Mouse (Mus musculus): Measurements from ENCODE around the gene 1700030J22Rik.

Gene 1700030J22Rik

DNA sequence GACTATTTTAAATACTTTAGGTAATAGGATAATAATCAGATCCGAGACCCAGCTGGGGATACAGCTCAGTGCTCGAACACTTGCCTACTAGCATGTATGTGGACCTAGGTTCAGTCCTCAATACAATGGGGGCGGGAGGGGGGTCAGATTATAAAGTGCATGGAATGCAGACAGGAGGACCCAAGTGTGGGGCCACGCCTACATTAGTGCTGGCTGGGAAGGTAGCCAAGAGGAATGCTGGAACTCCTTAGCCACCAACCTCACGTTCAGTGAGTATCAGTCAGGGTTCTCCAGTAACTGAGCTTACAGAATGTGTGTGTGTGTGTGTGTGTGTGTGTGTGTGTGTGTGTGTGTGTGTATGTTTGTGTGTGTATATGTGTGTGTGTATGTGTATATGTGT is 27.4 kb downstream of the 1700030J22Rik start:
- DNase-seq: no peak

DNA sequence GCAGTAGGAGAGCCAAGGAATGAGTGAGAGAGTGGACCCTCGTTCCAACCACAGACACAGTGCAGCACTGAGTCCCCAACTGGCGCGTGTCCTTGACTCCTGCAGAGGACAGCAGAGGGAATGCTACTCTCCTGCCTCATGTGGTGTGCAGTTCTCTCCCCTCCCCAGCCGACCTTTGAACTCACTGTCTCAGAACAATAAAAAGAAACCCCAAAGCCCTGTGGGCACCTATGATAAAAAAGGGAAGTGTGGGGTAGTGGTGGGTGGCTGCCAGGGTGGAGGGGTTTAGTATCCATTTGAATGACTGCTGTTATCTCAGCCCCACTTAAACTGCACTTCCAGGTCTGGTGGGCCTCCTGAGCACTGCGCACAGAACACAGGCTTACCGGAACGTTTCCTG is 31.2 kb downstream of the 1700030J22Rik start:
- DNase-seq: no peak

DNA sequence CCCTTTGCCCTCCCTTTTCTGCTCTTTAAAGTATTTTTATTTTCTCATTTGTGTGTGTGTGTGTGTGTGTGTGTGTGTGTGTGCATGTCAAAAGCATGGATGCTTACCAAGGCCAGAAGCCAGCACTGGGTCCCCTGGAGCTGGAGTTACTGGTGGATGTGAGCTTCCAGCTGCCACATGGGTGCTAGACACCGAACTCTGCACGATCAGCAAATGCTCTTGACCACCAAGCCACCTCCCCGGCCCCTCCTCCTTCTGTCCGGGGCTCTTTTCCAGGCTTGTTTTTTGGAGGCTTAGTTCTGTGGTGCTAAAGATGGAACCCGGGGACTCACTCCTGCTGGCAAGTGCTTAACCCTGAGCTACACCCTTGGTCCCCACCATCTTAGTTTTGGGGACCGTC is 31.9 kb downstream of the 1700030J22Rik start:
- no peak for DNase-seq

DNA sequence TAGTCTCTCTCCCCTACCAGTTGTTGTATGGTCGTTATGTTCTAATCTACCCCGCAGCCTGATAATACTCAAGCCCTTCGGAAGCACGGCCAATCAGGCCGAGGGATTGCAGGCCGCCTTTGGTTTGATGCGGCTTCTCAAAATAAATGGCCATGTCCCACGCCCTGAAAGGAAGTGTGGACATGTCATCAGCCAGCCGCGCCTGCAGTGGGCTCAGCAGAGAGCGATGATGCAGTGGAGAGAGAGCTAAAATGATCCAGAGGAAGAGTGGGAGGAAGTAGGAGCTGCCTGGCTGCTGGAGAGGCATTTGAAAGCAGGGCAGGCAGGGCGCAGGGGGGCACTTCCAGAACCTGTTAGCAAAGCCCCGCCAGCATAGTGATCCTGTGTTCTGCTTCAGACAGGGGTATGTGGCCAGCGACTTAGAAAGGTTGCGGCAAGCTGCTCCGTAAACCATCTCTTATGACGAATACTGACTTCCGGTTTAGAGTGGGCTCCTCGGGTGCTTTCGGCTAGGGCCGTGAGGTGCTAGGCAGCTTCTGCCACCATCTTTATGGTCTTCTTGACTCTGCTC is 32.4 kb downstream of the 1700030J22Rik start:
- peak; percentile 27 for DNase-seq

DNA sequence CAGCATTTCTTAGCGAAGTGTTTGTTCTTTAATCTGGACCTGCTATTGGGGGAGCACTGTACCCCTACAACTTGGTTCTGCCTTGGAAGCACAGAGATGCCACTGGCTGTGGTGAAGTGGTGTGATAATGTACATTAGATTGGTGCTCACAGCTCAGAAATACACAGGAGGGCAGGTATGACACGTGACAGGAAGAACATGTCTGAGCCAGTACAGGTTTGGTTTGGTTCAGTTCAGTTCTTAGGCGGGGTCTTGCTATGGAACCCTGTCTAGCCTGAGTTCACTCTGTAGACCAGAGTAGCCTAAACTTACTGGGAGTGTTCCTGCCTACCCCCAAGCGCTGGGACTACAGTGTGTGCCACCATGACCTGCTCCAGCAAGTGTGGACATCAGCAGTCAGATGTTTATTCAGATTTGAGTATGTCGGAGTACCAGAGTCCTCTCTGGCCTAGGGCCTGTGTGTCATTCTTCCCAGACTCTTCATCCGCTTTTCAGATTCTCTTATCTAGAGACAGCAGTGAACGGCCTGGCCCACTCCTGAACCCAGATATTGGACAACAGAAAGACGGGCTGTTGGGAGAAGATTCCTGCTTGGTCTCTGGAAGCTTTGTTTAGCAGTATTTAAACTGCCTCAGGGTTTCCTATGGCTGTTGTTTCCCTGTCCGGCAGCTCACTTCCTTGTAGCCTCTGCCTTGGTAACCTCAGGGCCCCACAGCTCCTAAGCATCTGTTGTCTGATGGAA is 33.4 kb downstream of the 1700030J22Rik start:
- no peak for DNase-seq

DNA sequence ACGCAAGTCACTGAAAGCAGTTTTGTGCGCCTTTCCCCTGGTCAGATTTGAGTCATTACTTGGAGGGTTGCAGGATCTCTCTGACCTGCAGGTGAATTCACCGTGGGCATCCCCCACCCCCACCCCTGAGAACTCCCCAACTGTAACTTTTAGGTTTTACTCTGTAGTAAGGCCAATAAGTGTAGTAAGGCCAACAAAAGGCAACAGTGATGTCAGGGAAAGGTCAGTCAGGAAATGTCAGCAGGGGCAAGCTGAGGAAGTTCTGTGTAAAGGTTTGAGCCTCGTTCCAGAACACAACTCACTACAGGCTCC is 34.4 kb downstream of the 1700030J22Rik start:
- DNase-seq: no peak

DNA sequence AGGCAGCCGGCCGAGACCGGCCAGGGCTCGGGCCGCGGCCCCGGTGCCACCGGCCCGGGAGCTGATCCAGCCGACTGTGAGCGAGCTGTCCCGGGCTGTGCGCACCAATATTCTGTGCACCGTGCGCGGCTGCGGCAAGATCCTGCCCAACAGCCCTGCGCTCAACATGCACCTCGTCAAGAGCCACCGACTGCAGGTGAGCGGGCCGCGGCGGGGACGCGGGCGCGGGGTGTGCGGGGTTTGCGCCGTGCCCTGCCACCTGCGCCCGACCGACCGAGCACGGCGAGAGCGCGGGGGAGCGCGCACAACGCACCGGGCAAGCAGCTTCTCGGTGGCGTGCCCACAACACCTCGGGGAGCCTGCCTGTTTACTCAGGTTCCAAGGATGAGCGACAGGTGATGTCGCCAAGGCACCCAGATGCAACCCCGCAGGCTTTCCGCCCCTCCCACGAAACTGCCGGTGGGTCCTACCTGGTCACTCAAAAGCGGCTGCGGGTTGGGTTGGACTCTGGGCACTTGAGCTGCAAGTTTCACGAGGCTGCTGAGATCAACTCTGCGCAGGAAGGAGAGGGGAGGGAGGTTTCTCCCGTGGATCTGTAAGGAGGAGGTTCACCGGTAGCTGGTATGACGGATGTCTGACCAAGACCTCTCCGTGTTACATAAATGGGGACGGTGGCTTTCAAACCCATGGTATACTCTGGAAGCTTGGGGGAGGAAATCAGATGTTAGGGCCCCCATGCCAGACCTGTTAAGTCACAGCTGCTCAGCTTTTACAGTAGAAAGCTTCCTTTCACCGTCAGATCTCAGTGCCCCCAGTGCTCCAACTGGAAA is 35.0 kb downstream of the 1700030J22Rik start:
- DNase-seq: peak; percentile 52

DNA sequence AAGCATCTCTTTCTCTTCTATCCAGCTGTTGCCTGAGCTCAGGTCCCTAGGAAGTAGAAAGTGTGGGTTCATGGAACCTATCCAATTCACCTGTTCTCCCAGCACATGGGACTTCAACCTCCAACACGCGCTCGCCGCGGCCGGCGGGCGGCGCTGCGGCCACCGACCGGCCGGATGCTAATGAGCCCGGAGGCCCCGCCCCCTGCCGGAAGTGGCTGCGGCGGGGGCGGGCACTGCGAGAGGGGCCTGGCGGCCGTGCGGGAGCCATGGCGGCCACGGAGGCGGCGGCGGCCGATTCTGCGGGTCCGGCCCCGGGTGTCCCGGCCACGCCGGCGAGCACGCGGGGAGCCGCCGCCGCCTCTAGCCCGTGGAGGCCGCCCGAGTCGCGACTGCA is 35.6 kb downstream of the 1700030J22Rik start, which contains the start of gene Atmin:
Gene Atmin, plus strand, starts transcription at position 233 of the 394 bp plus-strand sequence.
- peak; percentile 87 for DNase-seq

DNA sequence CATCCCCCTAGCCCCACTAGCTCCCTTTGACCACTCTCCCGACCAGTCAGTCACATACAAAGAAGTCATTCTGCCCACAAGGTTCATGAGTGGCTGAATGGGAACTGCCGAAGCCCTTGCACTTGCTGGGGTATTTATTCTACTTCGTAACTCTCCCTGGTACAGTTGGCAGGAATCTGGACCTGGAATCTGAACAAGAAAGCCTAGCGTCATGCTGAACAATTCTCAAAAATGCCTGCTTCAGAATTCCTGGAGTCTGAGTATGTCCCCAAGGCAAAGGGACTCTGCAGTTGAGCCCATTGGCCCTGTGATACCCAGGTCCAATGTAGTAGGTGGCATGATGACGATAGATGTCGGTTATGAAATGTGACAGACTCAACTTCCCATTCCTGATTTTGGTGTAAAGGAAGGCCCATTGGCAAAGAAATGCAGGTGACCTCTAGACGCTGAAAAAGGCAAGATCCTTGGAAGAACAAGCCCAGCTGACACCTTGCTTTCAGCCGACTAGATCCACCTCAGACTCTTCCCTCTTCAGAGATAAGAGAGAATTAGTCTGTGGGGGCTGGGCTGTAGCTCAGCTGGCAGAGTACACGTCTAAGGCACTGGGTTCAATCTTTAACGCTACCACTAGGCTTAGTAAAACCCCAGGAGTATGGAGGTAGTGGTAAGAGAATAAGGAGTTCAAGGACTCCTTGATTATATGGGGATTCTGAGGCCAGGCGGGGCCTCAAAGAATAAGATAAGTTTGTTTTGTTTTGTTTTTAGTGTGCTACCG is 36.3 kb downstream of the 1700030J22Rik start:
- no peak for DNase-seq

DNA sequence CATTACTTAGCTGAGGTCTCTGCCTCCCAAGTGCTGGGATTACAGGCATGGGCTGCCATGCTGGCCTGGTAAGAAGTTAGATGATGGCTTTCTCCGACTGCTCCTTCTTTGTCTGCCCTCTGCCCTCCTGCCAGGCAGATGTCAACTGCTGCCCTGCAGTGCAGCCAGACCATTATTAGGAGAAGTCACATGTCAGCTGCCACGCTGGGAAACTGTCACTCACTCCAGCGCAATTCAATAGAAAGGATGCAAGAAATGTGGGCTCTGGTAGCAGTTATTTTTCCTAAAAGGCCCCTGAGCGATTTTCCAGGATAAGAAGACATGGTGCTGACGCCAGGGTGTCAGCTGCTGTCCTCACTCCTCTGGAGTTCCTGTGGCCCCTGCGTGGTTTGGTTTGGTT is 43.3 kb downstream of the 1700030J22Rik start:
- DNase-seq: no peak

DNA sequence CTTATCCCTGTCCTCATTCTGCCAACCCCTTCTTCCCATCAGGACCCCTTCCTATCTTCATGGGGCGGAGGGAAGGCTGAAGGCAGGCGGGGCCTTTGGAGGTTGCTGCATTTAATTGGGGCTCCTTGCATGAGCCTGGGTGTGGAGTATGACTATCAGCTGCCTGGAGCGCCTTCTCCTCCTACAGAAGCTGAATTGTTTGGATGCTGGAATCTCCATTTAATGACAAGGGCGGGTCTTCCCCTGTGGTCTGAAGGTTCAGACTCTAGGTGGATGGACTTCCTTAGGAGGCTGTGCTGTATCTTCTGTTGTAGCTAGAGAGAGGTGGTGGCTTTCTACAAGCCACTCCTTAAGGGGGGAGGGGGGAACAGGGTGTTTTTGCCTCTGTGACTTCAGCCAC is 43.8 kb downstream of the 1700030J22Rik start:
- DNase-seq: no peak

DNA sequence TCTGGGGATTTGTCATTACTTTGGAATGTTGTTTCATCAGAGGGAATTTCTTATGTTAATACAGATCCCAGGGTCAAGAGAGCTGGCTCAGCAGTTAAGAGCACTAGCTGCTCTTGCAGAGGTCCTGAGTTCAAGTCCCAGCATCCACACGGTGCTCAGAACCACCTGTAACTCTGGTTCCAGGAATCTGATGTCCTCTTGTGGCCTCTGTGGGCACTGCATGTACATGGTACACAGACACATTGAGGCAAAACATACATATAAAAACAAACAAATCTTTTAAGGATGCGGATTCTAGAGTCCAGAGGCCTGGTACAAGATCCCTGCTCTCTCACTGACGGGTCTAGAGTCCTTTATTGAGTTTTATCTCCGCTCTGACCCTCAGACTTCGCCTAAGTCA is 50.2 kb downstream of the 1700030J22Rik start:
- no peak for DNase-seq

DNA sequence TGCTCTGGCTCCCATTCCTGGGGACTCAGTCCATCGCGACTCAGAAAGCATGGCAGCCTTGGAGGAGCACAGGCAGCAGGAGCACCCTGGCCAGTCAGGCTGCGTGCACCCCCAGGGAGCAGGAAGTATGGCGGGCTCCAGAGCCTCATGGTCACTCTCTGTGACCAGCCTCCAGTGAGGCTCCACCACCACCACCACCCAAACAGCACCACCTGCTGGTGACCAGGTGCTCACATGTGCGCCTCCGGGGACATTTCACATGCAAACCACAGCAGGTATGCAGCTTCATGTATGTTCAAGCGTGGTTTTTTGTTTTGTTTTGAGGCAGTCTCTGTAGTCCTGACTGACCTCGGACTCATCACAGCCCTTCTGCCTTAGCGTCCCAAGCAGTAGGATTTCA is 50.9 kb downstream of the 1700030J22Rik start:
- DNase-seq: peak; percentile 79

DNA sequence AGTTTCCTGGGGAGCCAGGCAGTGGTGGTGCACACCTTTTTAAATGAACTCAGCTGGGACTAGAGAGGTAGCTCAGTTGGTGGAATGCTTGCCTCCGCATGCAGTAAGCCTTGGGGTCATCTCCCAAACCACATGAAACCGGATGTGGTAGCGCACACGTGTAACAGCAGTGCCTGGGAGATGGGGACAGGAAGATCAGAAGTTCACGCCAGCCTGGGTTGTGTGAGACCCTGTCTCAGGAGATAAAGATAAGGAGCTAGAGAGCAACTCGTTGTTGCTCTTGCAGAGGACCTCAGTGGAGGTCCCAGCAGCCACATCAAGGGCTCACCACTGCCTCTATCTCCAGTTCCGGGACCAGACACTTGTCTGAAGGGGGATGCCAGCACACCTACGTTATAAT is 55.2 kb downstream of the 1700030J22Rik start:
- DNase-seq: peak; percentile 66

DNA sequence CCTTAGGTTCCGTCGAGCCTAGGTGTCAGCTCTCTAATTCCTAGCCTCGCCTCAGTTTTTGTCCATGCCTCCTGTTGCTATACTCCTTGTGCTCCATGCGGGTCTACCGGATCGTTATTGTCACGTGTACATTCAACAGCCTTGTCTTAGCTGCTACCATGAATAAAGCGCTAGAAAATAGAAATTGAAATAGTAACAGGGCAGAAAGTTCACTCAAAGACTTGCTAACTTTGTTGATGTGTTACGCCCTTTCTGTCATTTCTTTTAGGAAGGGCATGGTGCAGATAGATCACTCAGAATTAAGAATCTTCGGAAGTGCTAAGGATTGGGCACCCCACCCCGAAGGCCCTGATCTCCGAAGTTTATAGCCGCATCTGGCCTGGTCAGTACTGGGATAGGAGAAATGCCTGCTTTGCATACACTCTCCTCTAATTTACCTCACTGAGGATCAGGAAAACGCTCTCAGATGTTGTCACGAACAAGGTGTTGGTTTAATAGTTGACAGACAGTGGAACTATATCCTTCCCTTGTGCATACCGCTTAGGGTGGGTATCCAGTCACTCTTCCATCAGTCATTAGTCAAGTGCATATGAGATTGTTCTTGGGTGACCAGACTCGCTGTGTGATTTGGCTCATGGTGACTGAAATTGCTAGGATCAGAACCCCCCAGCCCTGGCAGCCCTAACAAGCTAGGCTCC is 56.5 kb downstream of the 1700030J22Rik start:
- DNase-seq: no peak

DNA sequence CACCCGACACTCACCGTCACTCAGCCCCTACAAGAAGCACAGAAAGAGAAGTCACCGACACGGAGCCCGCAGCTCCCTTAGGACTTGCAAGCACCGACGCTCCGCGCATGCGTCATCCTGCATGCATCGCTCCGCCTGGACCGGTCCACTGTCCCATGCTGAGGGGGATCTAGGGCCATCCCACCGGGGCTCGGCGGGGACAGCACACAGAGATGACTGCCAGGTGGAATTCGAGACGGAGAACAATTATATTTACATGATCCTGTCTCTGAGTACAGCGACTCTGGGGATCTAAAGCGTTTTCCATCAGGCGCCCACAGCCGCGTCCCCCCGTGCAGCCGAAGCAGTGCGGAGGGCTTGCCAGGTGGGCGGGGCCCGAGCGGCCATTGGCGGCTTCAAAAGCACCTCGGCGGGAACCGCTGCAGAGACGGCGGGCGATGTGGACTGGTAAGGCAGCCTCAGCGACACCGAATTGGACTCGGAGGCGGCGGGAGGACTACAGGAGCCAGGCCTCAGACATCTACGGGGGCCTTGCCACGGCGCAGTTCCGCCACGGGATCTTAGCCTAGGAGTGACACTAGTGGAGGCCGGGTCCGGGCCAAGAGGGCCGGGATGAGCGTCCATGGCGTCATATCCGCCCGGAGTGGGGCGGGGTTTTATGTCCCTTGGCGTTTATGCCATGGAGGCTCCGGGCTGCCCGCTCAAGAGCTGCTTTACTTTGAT is 57.3 kb downstream of the 1700030J22Rik start, which contains the start of the genes Cmc2 and Cenpn:
Gene Cmc2, minus strand, starts transcription at position 119 of the 723 bp plus-strand sequence.
Gene Cenpn, plus strand, starts transcription at position 394 of the 723 bp plus-strand sequence.
- DNase-seq: peak; percentile 93

DNA sequence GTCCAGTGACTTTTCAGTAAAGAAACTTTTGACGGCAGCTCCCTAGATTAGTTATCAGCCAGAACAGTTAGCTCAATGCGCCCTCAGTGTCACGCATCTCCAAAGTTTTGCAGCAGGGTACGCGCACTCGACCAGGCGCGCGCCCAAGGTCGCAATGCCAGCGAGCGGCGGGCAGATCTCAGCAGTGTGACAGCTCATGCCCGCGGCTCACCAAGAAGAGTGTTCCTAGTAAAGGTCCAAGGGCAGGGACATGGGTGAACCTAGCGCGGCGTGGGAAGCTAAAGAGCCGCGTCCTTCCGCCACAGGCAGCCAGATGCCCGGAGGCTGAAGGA is 57.8 kb downstream of the 1700030J22Rik start:
- DNase-seq: peak; percentile 71
